Mouse (Mus musculus): ENCODE data around the gene Cyp2u1. TPM values are rescaled to one million over a fixed set of nuclear protein-coding genes. Genes with fewer than 3 reads are reported as not detected.

Gene Cyp2u1
- polyA plus RNA-seq, 1 experiment from 2014 or later: 1.5 TPM

- Histone ChIP-seq H3K4me2 (replicated peaks; ENCODE audit: low read depth, low read length) (no peak overlapping the region), H3K4me1 (ENCODE audit: insufficient read depth, low read depth, low read length) (no peaks in the 10 kb centered on the region), H3K36me3 (ENCODE audit: insufficient read depth, low read length) (no peaks in the 10 kb centered on the region), H3K27ac (ENCODE audit: low read length) (no peak overlapping the region), H3K9ac (replicated peaks; ENCODE audit: low read depth) (no peak overlapping the region), H3K4me3 (ENCODE audit: low read depth, low read length) (no peak overlapping the region), H3K9me3 (ENCODE audit: low read length) (no peaks in the 10 kb centered on the region), H3K27me3 (replicated peaks; ENCODE audit: insufficient read depth, low read length) (no peaks in the 10 kb centered on the region)
- TF ChIP-seq CTCF (IDR thresholded peaks at IDR 0.05) (no peak), EP300 (IDR thresholded peaks at IDR 0.05) (no peak)
- no peak for DNase-seq (ENCODE audit: low spot score)
- ATAC-seq: no peak
- WGBS: 88% methylated on average over 7 of the region's 7 CpGs
Measured at GRCm38 (mm10) chr3:131296893-131297292, 6.1 kb downstream of the Cyp2u1 start.

GRCm38 (mm10) chr3:131295513-131296200, 7.4 kb downstream of the Cyp2u1 start:
- peak; percentile 77 for ATAC-seq
- 0 out of 2 replicates have a peak overlapping the region, but pooled peaks have one; percentile 3 for H3K27ac ChIP-seq (ENCODE audit: low read length)

GRCm38 (mm10) chr3:131294503-131294902, 8.5 kb downstream of the Cyp2u1 start:
- H3K36me3 ChIP-seq (ENCODE audit: insufficient read depth, low read length): no peaks in the 10 kb centered on the region
- WGBS: 43% methylated on average over 3 of the region's 3 CpGs
- H3K9ac ChIP-seq (replicated peaks; ENCODE audit: low read depth): no peak overlapping the region
- H3K9me3 ChIP-seq (ENCODE audit: low read length): no peaks in the 10 kb centered on the region
- H3K4me2 ChIP-seq (replicated peaks; ENCODE audit: low read depth, low read length): no peak overlapping the region
- no peak for TF ChIP-seq CTCF (IDR thresholded peaks at IDR 0.05)
- TF ChIP-seq EP300 (IDR thresholded peaks at IDR 0.05): no peak
- H3K27ac ChIP-seq (ENCODE audit: low read length): no peak overlapping the region
- no peak for ATAC-seq
- no peak for DNase-seq (ENCODE audit: low spot score)
- H3K4me1 ChIP-seq (ENCODE audit: insufficient read depth, low read depth, low read length): no peaks in the 10 kb centered on the region
- no peaks in the 10 kb centered on the region for H3K27me3 ChIP-seq (replicated peaks; ENCODE audit: insufficient read depth, low read length)
- no peak overlapping the region for H3K4me3 ChIP-seq (ENCODE audit: low read depth, low read length)

More at GRCm38 (mm10) chr3:131295513-131296200, 7.4 kb downstream of the Cyp2u1 start:
- Histone ChIP-seq H3K27me3 (replicated peaks; ENCODE audit: insufficient read depth, low read length) (no peaks in the 10 kb centered on the region), H3K9me3 (ENCODE audit: low read length) (no peaks in the 10 kb centered on the region), H3K4me1 (ENCODE audit: insufficient read depth, low read depth, low read length) (no peaks in the 10 kb centered on the region), H3K4me3 (ENCODE audit: low read depth, low read length) (no peak overlapping the region), H3K9ac (replicated peaks; ENCODE audit: low read depth) (no peak overlapping the region), H3K36me3 (ENCODE audit: insufficient read depth, low read length) (no peaks in the 10 kb centered on the region), H3K4me2 (replicated peaks; ENCODE audit: low read depth, low read length) (no peak overlapping the region)
- TF ChIP-seq CTCF (IDR thresholded peaks at IDR 0.05) (no peak), EP300 (IDR thresholded peaks at IDR 0.05) (0 out of 2 replicates have a peak, but pooled peaks have one; percentile 12)
- peak; percentile 77 for DNase-seq (ENCODE audit: low spot score)
- 46% methylated on average over 12 of the region's 12 CpGs for WGBS

- Histone ChIP-seq H3K4me2 (replicated peaks; ENCODE audit: low read depth, low read length) (no peak overlapping the region), H3K27ac (ENCODE audit: low read length) (no peak overlapping the region), H3K9ac (replicated peaks; ENCODE audit: low read depth) (no peak overlapping the region), H3K4me3 (ENCODE audit: low read depth, low read length) (no peak overlapping the region), H3K27me3 (replicated peaks; ENCODE audit: insufficient read depth, low read length) (no peaks in the 10 kb centered on the region), H3K9me3 (ENCODE audit: low read length) (no peaks in the 10 kb centered on the region), H3K36me3 (ENCODE audit: insufficient read depth, low read length) (no peaks in the 10 kb centered on the region), H3K4me1 (ENCODE audit: insufficient read depth, low read depth, low read length) (no peaks in the 10 kb centered on the region)
- WGBS: 66% methylated on average over 3 of the region's 3 CpGs
- ATAC-seq: no peak
- no peak for TF ChIP-seq CTCF (IDR thresholded peaks at IDR 0.05)
- TF ChIP-seq EP300 (IDR thresholded peaks at IDR 0.05): no peak
- no peak for DNase-seq (ENCODE audit: low spot score)
Measured at GRCm38 (mm10) chr3:131292959-131293358, 10.1 kb downstream of the Cyp2u1 start.

GRCm38 (mm10) chr3:131292349-131292748, 10.7 kb downstream of the Cyp2u1 start:
- 61% methylated on average over 2 of the region's 2 CpGs for WGBS
- Histone ChIP-seq H3K4me1 (ENCODE audit: insufficient read depth, low read depth, low read length) (no peaks in the 10 kb centered on the region), H3K27ac (ENCODE audit: low read length) (no peak overlapping the region), H3K27me3 (replicated peaks; ENCODE audit: insufficient read depth, low read length) (no peaks in the 10 kb centered on the region), H3K36me3 (ENCODE audit: insufficient read depth, low read length) (no peaks in the 10 kb centered on the region), H3K4me3 (ENCODE audit: low read depth, low read length) (no peak overlapping the region), H3K9ac (replicated peaks; ENCODE audit: low read depth) (no peak overlapping the region), H3K9me3 (ENCODE audit: low read length) (no peaks in the 10 kb centered on the region), H3K4me2 (replicated peaks; ENCODE audit: low read depth, low read length) (no peak overlapping the region)
- TF ChIP-seq CTCF (IDR thresholded peaks at IDR 0.05): no peak
- no peak for TF ChIP-seq EP300 (IDR thresholded peaks at IDR 0.05)
- DNase-seq (ENCODE audit: low spot score): no peak
- no peak for ATAC-seq

GRCm38 (mm10) chr3:131291890-131292289, 11.1 kb downstream of the Cyp2u1 start:
- WGBS: 72% methylated on average over 4 of the region's 4 CpGs
- H3K4me1 ChIP-seq (ENCODE audit: insufficient read depth, low read depth, low read length): no peaks in the 10 kb centered on the region
- H3K9me3 ChIP-seq (ENCODE audit: low read length): no peaks in the 10 kb centered on the region
- no peak overlapping the region for H3K9ac ChIP-seq (replicated peaks; ENCODE audit: low read depth)
- no peaks in the 10 kb centered on the region for H3K36me3 ChIP-seq (ENCODE audit: insufficient read depth, low read length)
- H3K4me2 ChIP-seq (replicated peaks; ENCODE audit: low read depth, low read length): no peak overlapping the region
- no peak overlapping the region for H3K4me3 ChIP-seq (ENCODE audit: low read depth, low read length)
- no peak overlapping the region for H3K27ac ChIP-seq (ENCODE audit: low read length)
- DNase-seq (ENCODE audit: low spot score) (no peak), ATAC-seq (no peak)
- TF ChIP-seq CTCF (IDR thresholded peaks at IDR 0.05) (no peak), EP300 (IDR thresholded peaks at IDR 0.05) (no peak)
- no peaks in the 10 kb centered on the region for H3K27me3 ChIP-seq (replicated peaks; ENCODE audit: insufficient read depth, low read length)

Data from lung, postnatal 0 days (tissue).